Mouse (Mus musculus) kidney, embryonic 16.5 days (tissue): ENCODE measurements around the gene Prr29. TPM values are rescaled to one million over a fixed set of nuclear protein-coding genes. Genes with fewer than 3 reads are reported as not detected.
"Not testable (repeated sequence)": the region's sequence is repeated elsewhere in the genome, so short reads cannot be mapped to it uniquely, and the experiment has no call there.

Source experiments
- ATAC-seq: fragments of 200-750 bp; cut with Nextera tagmentation; 2 replicates; pipeline ENCODE4 v1.8.0; 2017; ENCODE audit warnings: moderate TSS enrichment; ENCODE audit not compliant: low FRiP score, low TSS enrichment
- H3K27ac ChIP-seq: fragments of 300-500 bp; sonication (generic); 2 replicates; pipeline ENCODE4 v1.5.1; 2014; ENCODE audit warnings: low read length
- H3K27me3 ChIP-seq: fragments of 300-500 bp; sonication (generic); 2 replicates; pipeline ENCODE4 v1.6.1; 2014; ENCODE audit warnings: low read length, control low read depth, mixed read lengths; ENCODE audit not compliant: insufficient read depth
- H3K36me3 ChIP-seq: fragments of 300-500 bp; sonication (generic); 2 replicates; pipeline ENCODE4 v1.6.1; 2014; ENCODE audit warnings: low read length, control low read depth, mixed read lengths; ENCODE audit not compliant: insufficient read depth
- H3K4me1 ChIP-seq: fragments of 300-500 bp; sonication (generic); 2 replicates; pipeline ENCODE4 v1.6.1; 2014; ENCODE audit warnings: low read length, control low read depth, mixed read lengths; ENCODE audit not compliant: insufficient read depth
- H3K4me2 ChIP-seq: fragments of 300-500 bp; sonication (generic); replicated peaks from 2 replicates; pipeline ENCODE4 v1.6.1; 2014; ENCODE audit warnings: low read depth, low read length
- H3K4me3 ChIP-seq: fragments of 300-500 bp; sonication (generic); 2 replicates; pipeline ENCODE4 v1.5.1; 2014; ENCODE audit warnings: mild to moderate bottlenecking, low read length
- H3K9ac ChIP-seq: fragments of 300-500 bp; sonication (generic); replicated peaks from 2 replicates; pipeline ENCODE4 v1.6.1; 2014; ENCODE audit warnings: low read length
- H3K9me3 ChIP-seq: fragments of 300-500 bp; sonication (generic); 2 replicates; pipeline ENCODE4 v1.6.1; 2016; ENCODE audit warnings: low read length, control low read depth
- WGBS: fragments of 180-500 bp; shearing (Covaris S2); extraction: QIAGEN DNeasy Blood & Tissue Kit; methylation state at CpG from one replicate; pipeline ENCODE4 v1.1.7; 2014; 5-methylcytosine and 5-hydroxymethylcytosine counted together
- polyA plus RNA-seq: library from polyadenylated mRNA; unstranded; fragments of >200 nt; fragmentation: Nextera tagmentation; extraction: Ambion mirVana; gene quantifications from 2 replicates; pipeline ENCODE4 v1.2.1, GENCODE M21; 2015

Prr29 gene
- polyA plus RNA-seq, 1 experiment from 2014 or later: 0.39 TPM

DNA sequence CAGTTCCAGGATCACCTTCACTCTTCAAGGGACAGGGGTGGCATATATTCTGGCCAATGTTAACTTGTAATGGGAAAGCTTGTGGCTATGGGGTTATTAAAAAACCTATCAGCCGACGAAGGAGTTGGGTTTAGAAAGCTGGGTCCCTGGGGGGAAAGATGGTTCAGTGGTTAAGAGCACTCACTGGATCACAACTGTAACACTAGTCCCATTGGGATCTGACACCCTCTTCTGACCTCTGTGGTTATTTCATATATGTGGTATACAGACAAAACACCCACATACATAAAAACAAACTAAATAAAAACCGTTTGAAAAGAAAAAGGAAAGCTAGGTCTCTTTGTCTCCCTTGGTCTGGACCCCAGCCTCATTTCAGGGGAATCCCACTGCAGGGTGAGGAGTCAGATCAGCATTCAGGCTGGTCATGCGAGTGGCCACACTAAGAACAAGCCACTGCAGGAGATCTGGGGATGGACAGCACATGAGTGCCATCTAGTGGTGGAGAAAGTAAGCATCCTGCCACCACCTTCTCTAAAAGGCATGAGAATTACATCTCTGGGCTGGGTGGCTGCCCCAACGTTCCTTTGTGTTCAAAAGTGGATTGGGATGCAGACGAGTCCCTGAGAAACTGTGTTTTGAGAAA lies 26.4 kb downstream of the Prr29 start:
- Histone ChIP-seq H3K9me3 (no peaks in the 10 kb centered on the region), H3K4me2 (no peak overlapping the region), H3K4me3 (no peak overlapping the region), H3K36me3 (no peaks in the 10 kb centered on the region), H3K4me1 (peaks cover 26% of the 10 kb centered on the region), H3K27me3 (no peaks in the 10 kb centered on the region), H3K27ac (no peak overlapping the region), H3K9ac (no peak overlapping the region)
- 27% methylated on average over 6 of the region's 6 CpGs for WGBS
- ATAC-seq: peak; percentile 78

DNA sequence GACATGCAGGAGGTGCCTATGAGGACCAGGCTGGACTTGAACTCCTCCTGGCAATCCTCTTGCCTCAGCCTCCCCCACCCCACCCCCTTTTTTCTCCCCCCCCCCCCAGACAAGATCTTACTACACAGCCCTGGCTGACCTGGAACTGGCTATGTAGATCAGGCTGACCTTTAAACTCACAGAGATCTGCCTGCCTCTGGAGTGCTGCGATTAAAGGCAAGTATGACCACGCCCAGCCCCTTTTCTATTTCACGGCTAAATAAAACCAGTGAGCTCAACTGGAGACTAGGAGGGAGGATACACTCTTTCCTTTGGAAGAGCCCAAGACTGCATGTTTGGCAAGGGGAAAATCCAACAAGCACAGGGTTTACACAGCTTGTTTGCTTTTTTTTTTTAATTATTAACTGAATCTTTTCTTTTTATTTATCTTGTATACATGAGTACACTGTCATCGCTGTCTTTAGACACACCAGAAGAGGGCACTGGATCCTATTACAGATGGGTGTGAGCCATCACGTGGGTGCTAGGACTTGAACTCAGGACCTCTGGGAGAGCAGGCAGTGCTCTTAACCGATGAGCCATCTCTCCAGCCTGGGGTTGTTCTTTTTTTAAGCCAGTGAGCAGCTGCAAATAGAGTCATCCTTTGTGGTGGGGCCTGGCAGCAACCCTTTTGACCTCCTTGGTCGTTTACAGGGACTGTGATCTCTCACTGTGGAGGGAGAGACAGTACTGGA lies 27.5 kb downstream of the Prr29 start:
- WGBS: 60% methylated on average over 7 of the region's 7 CpGs
- ATAC-seq: no peak

DNA sequence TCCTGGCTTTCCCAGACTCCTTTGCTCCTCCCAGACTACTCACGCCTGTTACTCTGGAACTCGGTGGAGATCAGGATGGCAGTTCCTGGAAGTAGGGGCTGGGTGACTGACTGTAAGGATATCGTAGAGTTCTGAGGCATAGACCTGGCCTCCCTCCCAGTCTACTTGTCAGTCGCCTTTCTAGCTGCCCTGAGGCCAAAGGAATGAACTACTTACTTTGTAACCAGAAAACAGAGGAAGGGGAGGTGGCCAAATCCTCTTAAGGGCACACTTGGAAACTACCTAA lies 28.0 kb downstream of the Prr29 start:
- no peaks in the 10 kb centered on the region for H3K27me3 ChIP-seq
- no peaks in the 10 kb centered on the region for H3K9me3 ChIP-seq
- H3K4me2 ChIP-seq: no peak overlapping the region
- ATAC-seq: no peak
- H3K36me3 ChIP-seq: no peaks in the 10 kb centered on the region
- H3K9ac ChIP-seq: no peak overlapping the region
- H3K27ac ChIP-seq: no peak overlapping the region
- WGBS: 45% methylated on average over 4 of the region's 4 CpGs
- H3K4me1 ChIP-seq: peaks cover 26% of the 10 kb centered on the region
- no peak overlapping the region for H3K4me3 ChIP-seq

More for the DNA sequence above, 27.5 kb downstream of the Prr29 start:
- Histone ChIP-seq H3K9ac (no peak overlapping the region), H3K4me2 (no peak overlapping the region), H3K27me3 (no peaks in the 10 kb centered on the region), H3K4me3 (no peak overlapping the region), H3K36me3 (no peaks in the 10 kb centered on the region), H3K9me3 (no peaks in the 10 kb centered on the region), H3K27ac (no peak overlapping the region), H3K4me1 (peaks cover 26% of the 10 kb centered on the region)

DNA sequence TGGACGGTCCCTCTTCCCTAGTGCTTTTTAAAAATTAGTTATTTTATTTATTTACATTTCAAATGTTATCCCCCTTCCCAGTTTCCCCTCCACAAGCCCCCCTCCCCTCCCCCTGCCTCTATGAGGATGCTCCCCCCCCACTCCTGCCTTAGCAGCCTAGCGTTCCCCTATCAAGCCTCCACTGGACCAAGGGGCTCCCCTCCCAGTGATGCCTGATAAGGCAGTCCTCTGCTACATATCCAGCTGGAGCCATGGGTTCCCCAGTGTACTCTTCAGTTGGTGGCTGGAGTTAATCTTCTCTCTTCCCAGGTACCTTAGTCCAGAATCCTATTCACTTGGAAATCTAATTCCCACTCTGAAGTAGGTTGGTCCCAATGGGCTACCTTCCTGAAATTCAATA lies 28.8 kb downstream of the Prr29 start:
- H3K4me1 ChIP-seq: peaks cover 24% of the 10 kb centered on the region
- not testable (repeated sequence) for H3K27ac ChIP-seq, H3K4me2 ChIP-seq, H3K36me3 ChIP-seq, H3K9ac ChIP-seq, ATAC-seq, H3K27me3 ChIP-seq, H3K9me3 ChIP-seq, H3K4me3 ChIP-seq
- WGBS: 85% methylated on average over 2 of the region's 2 CpGs

DNA sequence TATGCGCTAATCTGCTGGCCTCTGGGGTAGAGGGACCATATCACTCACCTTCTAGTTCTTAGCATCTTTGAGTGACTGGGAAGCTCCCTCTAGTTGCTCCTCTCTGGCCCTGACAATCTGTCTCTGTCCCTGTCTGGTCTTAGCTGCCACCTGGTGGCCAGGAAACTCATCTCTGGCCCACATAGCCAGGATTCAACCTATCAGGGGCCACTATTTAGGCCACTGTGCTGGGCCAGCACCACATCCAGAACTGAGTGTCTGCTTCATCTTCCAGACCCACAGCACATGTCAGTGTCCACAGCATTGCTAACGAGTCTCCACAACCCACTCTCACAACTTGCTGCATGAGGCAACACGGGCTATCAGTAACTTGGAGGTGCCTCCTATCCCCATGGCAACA lies 32.4 kb downstream of the Prr29 start:
- peaks cover 2% of the 10 kb centered on the region; the same call in 1 of the 2 replicates for H3K36me3 ChIP-seq
- H3K27ac ChIP-seq: no peak overlapping the region
- H3K9ac ChIP-seq: no peak overlapping the region
- 89% methylated on average over 3 of the region's 3 CpGs for WGBS
- no peak overlapping the region for H3K4me2 ChIP-seq
- no peaks in the 10 kb centered on the region for H3K4me1 ChIP-seq
- H3K4me3 ChIP-seq: no peak overlapping the region
- ATAC-seq: no peak
- no peaks in the 10 kb centered on the region for H3K9me3 ChIP-seq
- H3K27me3 ChIP-seq: no peaks in the 10 kb centered on the region

DNA sequence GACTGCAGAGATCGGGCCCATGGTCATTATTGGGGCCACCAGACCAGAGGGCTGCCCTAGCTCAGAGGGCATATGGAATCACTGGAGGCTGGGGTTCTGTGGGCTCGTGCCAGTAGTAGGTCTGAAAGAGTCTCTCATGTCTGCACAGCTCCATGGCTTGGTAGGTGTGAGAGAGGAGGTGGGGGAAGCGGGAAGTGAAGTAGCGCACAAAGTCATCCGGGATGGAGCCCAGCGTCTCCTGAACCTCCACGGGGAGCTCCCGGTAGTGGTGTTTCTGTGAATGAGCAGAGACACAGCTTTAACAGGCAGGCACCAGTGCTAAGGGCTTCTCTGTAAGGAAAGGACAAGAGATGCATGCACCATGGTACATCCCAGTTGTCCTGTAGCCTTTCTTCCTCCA lies 33.2 kb downstream of the Prr29 start:
- no peak overlapping the region for H3K27ac ChIP-seq
- no peak overlapping the region for H3K4me2 ChIP-seq
- no peaks in the 10 kb centered on the region for H3K9me3 ChIP-seq
- H3K4me1 ChIP-seq: no peaks in the 10 kb centered on the region
- H3K36me3 ChIP-seq: peaks cover 6% of the 10 kb centered on the region
- no peak overlapping the region for H3K9ac ChIP-seq
- 91% methylated on average over 8 of the region's 8 CpGs for WGBS
- no peak overlapping the region for H3K4me3 ChIP-seq
- H3K27me3 ChIP-seq: no peaks in the 10 kb centered on the region
- no peak for ATAC-seq

DNA sequence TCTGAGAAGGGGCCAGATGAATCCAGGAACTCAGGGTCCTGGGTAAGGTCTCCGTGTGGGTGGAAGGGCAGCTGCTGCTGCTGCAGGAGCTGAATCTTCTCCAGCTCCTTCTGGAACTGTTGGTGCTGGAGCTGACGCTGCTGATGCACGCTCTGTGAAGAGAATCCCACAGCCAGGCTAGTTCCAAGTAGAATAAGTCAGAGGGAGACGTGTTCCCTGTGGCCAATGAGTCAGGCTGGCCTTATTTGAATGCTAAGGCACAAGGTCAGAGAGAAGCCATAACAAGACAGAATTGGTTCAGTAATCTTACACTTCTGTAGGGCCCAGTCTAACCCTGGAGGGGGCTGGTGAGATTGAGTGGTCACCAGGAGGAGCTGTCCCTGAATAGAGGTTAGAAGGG lies 44.7 kb downstream of the Prr29 start:
- no peaks in the 10 kb centered on the region for H3K27me3 ChIP-seq
- no peak overlapping the region for H3K4me2 ChIP-seq
- H3K27ac ChIP-seq: no peak overlapping the region
- H3K4me1 ChIP-seq: no peaks in the 10 kb centered on the region
- H3K9me3 ChIP-seq: no peaks in the 10 kb centered on the region
- WGBS: 75% methylated on average over 4 of the region's 4 CpGs
- peaks cover 14% of the 10 kb centered on the region; the same call in 1 of the 2 replicates for H3K36me3 ChIP-seq
- no peak for ATAC-seq
- H3K9ac ChIP-seq: no peak overlapping the region
- no peak overlapping the region for H3K4me3 ChIP-seq

DNA sequence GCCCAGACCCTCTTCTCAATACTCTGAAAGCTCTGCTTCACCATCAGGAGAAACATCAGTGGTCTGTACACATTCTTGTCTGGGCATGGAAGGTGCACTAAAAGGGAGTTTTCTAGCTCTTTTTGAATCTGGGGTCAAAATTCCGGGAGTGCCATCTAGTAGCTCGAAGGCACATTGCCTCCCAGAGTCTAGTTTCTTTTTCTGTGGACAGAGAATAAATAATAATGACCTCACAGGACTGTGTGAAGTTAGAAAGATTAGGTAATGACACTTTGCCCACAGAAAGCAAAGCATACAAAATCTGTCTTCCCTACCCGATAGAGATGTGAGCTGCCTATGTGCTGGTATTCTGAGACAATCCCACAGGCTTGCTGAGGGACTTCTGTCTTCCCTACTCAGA lies 45.2 kb downstream of the Prr29 start:
- ATAC-seq: no peak
- H3K9ac ChIP-seq: no peak overlapping the region
- H3K4me1 ChIP-seq: no peaks in the 10 kb centered on the region
- no peak overlapping the region for H3K4me2 ChIP-seq
- no peak overlapping the region for H3K27ac ChIP-seq
- 85% methylated on average over 3 of the region's 3 CpGs for WGBS
- no peaks in the 10 kb centered on the region for H3K9me3 ChIP-seq
- H3K4me3 ChIP-seq: no peak overlapping the region
- peaks cover 14% of the 10 kb centered on the region; the same call in 1 of the 2 replicates for H3K36me3 ChIP-seq
- H3K27me3 ChIP-seq: no peaks in the 10 kb centered on the region

DNA sequence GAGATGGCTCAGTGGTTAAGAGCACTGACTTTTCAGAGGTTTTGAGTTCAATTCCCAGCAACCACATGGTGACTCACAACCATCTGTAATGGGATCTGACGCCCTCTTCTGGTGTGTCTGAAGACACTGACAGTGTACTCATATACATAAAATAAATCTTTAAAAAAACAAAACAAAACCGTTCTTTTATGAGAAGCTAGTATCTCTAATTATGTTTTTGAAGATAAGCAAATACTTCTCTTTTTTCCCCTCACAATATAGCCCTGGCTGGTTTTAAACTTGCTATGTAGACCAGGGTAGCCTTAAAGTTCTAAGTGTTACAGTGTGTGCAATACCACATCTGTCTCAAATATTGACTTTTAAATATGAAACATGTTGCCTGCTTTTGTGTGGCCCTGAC lies 45.9 kb downstream of the Prr29 start:
- Histone ChIP-seq H3K4me1 (no peaks in the 10 kb centered on the region), H3K27me3 (no peaks in the 10 kb centered on the region), H3K9ac (no peak overlapping the region), H3K4me3 (no peak overlapping the region), H3K4me2 (no peak overlapping the region), H3K9me3 (no peaks in the 10 kb centered on the region), H3K27ac (no peak overlapping the region), H3K36me3 (peaks cover 14% of the 10 kb centered on the region; the same call in 1 of the 2 replicates)
- ATAC-seq: no peak
- WGBS: 83% methylated on average over 2 of the region's 2 CpGs

DNA sequence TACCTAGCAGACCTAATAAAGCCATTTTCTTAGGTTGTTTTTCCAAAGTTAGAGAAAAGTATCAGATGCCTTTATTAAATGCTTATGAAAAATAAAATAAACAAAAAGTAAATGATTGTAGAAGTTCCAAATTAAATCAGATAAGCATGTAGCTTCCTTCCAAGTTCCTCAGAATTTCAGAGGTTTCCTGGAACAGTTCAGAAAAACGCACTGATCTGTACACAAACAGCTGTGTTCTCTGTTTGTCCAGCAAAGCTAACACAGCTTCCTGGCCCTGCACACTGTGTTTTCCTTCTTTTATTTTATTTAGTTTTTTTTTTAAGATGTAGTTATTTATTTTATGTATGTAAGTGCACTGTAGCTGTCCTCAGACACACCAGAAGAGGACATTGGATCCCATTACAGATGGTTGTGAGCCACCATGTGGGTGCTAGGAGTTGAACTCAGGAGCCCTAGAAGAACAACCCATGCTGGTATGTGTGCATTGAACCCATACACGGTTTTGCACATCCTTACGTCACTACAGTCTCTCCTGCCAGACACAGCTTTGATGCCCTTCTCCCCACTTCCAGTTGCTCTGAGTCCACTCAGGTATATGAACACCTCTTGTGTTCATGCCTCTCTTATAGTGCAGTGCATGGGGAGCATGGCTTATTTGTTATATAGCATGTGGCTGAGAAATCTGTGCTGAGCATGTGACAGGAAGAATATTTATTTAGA lies 47.5 kb downstream of the Prr29 start:
- Histone ChIP-seq H3K4me2 (no peak overlapping the region), H3K36me3 (0 out of 2 replicates have a peak, but pooled peaks cover 12% of the 10 kb centered on the region), H3K9ac (no peak overlapping the region), H3K4me1 (no peaks in the 10 kb centered on the region), H3K9me3 (no peaks in the 10 kb centered on the region), H3K27ac (no peak overlapping the region), H3K4me3 (no peak overlapping the region), H3K27me3 (no peaks in the 10 kb centered on the region)
- WGBS: 90% methylated on average over 3 of the region's 3 CpGs
- ATAC-seq: no peak
